Mouse (Mus musculus) forebrain, embryonic 14.5 days (tissue): ENCODE data around the gene Gstm3. TPM values are rescaled to one million over a fixed set of nuclear protein-coding genes. Genes with fewer than 3 reads are reported as not detected.
"Not testable (repeated sequence)": the region's sequence is repeated elsewhere in the genome, so short reads cannot be mapped to it uniquely, and the experiment has no call there.

Source experiments
- ATAC-seq: fragments of 200-750 bp; cut with Nextera tagmentation; 2 replicates; pipeline ENCODE4 v1.8.0; 2017; ENCODE audit warnings: mild to moderate bottlenecking, moderate library complexity
- DNase-seq: peaks from one replicate; pipeline ENCODE4 v3.0.0-alpha.2; 2015; ENCODE audit warnings: low spot score
- H3K27ac ChIP-seq: fragments of 300-500 bp; sonication (generic); 2 replicates; pipeline ENCODE4 v1.5.1; 2014; ENCODE audit warnings: low read depth, mild to moderate bottlenecking, control low read depth, low read length, moderate library complexity
- H3K27me3 ChIP-seq: fragments of 300-500 bp; sonication (generic); replicated peaks from 2 replicates; pipeline ENCODE4 v1.6.1; 2014; ENCODE audit warnings: low read length, control low read depth, mixed read lengths; ENCODE audit not compliant: control insufficient read depth, insufficient read depth
- H3K36me3 ChIP-seq: fragments of 300-500 bp; sonication (generic); 2 replicates; pipeline ENCODE4 v1.6.1; 2014; ENCODE audit warnings: low read length, control low read depth; ENCODE audit not compliant: control insufficient read depth, insufficient read depth
- H3K4me1 ChIP-seq: fragments of 300-500 bp; sonication (generic); 2 replicates; pipeline ENCODE4 v1.6.1; 2014; ENCODE audit warnings: antibody characterized with exemption, low read length, control low read depth; ENCODE audit not compliant: control insufficient read depth, insufficient read depth
- H3K4me2 ChIP-seq: fragments of 300-500 bp; sonication (generic); 2 replicates; pipeline ENCODE4 v1.6.1; 2014; ENCODE audit warnings: mild to moderate bottlenecking, control low read depth, low read length
- H3K4me3 ChIP-seq: fragments of 300-500 bp; sonication (generic); 2 replicates; pipeline ENCODE4 v1.5.1; 2014; ENCODE audit warnings: low read depth, low read length, control low read depth
- H3K9ac ChIP-seq: fragments of 300-500 bp; sonication (generic); 2 replicates; pipeline ENCODE4 v1.6.1; 2014; ENCODE audit warnings: mild to moderate bottlenecking, low read length, control low read depth, moderate library complexity
- H3K9me3 ChIP-seq: fragments of 300-500 bp; sonication (generic); replicated peaks from 2 replicates; pipeline ENCODE4 v1.6.1; 2016; ENCODE audit warnings: low read length, control low read depth, mixed read lengths; ENCODE audit not compliant: control insufficient read depth
- WGBS: fragments of 180-500 bp; shearing (Covaris S2); extraction: QIAGEN DNeasy Blood & Tissue Kit; methylation state at CpG from one replicate; pipeline ENCODE4 v1.1.7; 2014; 5-methylcytosine and 5-hydroxymethylcytosine counted together
- polyA plus RNA-seq: library from polyadenylated mRNA; unstranded; fragments of >200 nt; fragmentation: Nextera tagmentation; extraction: Ambion mirVana; gene quantifications from 2 replicates; pipeline ENCODE4 v1.2.1, GENCODE M21; 2014

The Gstm3 gene
- not detected in 2 replicates for polyA plus RNA-seq

DNA sequence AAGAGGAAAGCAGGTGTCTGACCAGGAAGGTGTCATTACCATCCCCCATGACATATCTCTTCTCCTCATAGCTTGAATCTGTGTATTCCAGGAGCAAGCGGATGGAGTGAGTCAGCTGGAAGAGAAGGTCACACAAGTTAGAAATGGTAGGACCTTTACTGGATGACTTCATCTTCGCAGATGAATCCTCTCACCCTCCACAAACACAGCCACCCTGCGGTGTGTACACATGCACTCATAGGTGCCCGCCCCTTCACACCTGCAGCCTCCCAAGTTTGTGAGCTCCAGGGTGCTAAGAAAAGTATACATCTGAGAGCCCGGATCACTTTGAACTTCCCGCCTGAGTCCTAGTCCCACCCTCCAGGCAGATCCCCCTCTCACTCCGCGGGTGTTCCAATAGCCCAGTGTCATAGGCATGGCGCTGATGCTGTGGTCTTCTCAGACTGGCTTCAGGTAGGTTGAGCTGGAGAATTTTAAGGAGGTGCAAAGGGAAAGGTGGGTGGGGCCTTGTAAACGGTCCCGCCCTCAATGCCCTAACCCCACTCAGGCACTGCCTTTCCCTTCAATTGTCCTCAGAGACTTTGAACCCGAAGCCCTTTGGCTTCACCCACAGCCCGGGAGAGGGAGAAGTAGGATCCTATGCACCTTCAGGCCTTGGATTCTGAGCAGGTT lies at the start of gene Gstm3:
Gene Gstm3, minus strand, starts transcription at position 560 of the 672 bp plus-strand sequence.
- Histone ChIP-seq H3K4me1 (peaks cover 6% of the 10 kb centered on the region; the same call in 1 of the 2 replicates), H3K27me3 (no peaks in the 10 kb centered on the region), H3K4me3 (no peak within 1 kb of the TSS), H3K9me3 (no peaks in the 10 kb centered on the region), H3K36me3 (no peaks in the 10 kb centered on the region), H3K4me2 (no peak within 1 kb of the TSS), H3K27ac (no peak within 1 kb of the TSS), H3K9ac (no peak within 1 kb of the TSS)
- 76% methylated on average over 13 of the region's 13 CpGs for WGBS
- DNase-seq (no peak), ATAC-seq (no peak)

GRCm38 (mm10) chr3:108018190-108018820 lies 49.2 kb upstream of the Gstm3 start:
- Histone ChIP-seq H3K27me3 (no peaks in the 10 kb centered on the region), H3K9ac (peak overlapping the region; percentile 56), H3K4me1 (0 out of 2 replicates have a peak, but pooled peaks cover 2% of the 10 kb centered on the region), H3K4me2 (peak overlapping the region; percentile 81), H3K9me3 (no peaks in the 10 kb centered on the region), H3K27ac (peak overlapping the region; percentile 50; the same call in 1 of the 2 replicates), H3K4me3 (peak overlapping the region; percentile 36), H3K36me3 (no peaks in the 10 kb centered on the region)
- 0 out of 2 replicates have a peak, but pooled peaks have one; percentile 9 for ATAC-seq
- 27% methylated on average over 14 of the region's 14 CpGs for WGBS
- no peak for DNase-seq

GRCm38 (mm10) chr3:108017473-108018189 lies 48.5 kb upstream of the Gstm3 start, which contains the start of gene Gstm1:
Gene Gstm1 (minus strand): TSS chr3:108017973.
- H3K27me3 ChIP-seq, result no peaks in the 10 kb centered on the region
- peak within 1 kb of the TSS; percentile 50; the same call in 1 of the 2 replicates for H3K27ac ChIP-seq
- H3K9me3 ChIP-seq, result no peaks in the 10 kb centered on the region
- peak within 1 kb of the TSS; percentile 81 for H3K4me2 ChIP-seq
- DNase-seq (peak; percentile 97), ATAC-seq (peak; percentile 96)
- 0 out of 2 replicates have a peak, but pooled peaks cover 2% of the 10 kb centered on the region for H3K4me1 ChIP-seq
- under 1% methylated on average over 31 of the region's 31 CpGs for WGBS
- H3K36me3 ChIP-seq, result no peaks in the 10 kb centered on the region
- peak within 1 kb of the TSS; percentile 36 for H3K4me3 ChIP-seq
- peak within 1 kb of the TSS; percentile 56 for H3K9ac ChIP-seq

GRCm38 (mm10) chr3:108016468-108016867 lies 47.4 kb upstream of the Gstm3 start:
- H3K4me3 ChIP-seq, result not testable (repeated sequence)

DNA sequence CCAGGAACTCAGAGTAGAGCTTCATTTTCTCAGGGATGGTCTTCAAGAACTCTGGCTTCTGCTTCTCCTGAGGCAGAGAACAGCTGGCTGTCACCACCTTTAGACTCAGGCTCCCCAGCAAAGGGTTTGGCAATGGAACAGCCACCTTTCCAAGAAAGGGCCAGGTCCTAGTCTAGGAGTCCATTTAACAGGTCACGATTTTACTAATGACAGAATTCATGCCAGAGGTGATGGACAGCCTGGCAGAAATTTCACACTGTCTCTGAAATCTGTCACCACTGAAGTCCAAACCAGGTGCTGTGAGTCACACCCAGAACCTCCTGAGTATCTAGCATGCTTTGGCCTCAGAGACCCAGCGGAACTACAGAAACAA lies 45.9 kb upstream of the Gstm3 start:
- Histone ChIP-seq H3K27me3 (no peaks in the 10 kb centered on the region), H3K4me3 (no peak overlapping the region), H3K9me3 (no peaks in the 10 kb centered on the region), H3K27ac (no peak overlapping the region), H3K36me3 (no peaks in the 10 kb centered on the region), H3K4me1 (0 out of 2 replicates have a peak, but pooled peaks cover 6% of the 10 kb centered on the region), H3K9ac (no peak overlapping the region), H3K4me2 (no peak overlapping the region)
- ATAC-seq (no peak), DNase-seq (no peak)
- WGBS, result 93% methylated on average over 2 of the region's 2 CpGs

More at GRCm38 (mm10) chr3:108016468-108016867, 47.4 kb upstream of the Gstm3 start:
- not testable (repeated sequence) for DNase-seq, H3K4me1 ChIP-seq, H3K9ac ChIP-seq, H3K27ac ChIP-seq, H3K9me3 ChIP-seq, H3K36me3 ChIP-seq, H3K27me3 ChIP-seq, ATAC-seq
- peak overlapping the region; percentile 81; the same call in 1 of the 2 replicates for H3K4me2 ChIP-seq
- WGBS, result 92% methylated on average over 5 of the region's 5 CpGs

DNA sequence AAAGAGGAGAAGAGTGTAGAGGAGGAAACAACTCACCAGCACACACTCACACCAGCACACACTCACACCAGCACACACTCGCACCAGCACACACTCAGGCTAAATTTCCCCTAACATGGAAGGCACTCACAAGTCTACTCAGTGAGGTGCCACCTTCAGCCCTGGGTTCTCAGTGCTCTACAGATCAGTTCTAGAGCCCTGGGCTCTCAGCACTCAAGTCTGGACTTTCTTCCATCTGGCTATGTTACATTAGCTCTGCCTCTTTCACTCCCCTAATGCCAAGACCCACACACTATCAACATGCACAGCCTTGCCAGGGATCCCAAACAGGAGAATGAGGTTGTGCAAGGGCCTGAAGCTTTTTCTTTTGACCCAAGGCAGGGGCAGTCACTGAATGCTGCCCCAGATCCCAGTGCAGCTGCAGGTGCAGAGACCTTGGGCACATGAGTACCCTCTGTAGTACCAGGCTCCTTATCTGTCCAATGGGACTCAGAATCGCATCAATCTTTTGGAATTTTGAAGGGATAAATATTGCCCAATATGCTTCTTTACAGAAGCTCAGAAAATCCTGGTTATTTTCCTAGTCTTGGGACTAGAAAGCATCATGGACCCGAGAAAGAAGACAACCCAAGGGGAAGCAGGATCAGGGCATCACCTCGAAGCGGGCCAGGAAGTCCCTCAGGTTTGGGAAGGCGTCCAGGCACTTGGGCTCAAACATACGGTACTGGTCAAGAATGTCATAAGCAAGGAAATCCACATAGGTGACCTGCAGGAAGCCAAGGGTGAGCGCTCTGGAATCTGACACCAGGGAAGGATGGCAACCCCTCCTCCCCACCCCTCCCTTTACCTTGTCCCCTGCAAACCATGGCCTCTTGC lies 45.3 kb upstream of the Gstm3 start:
- H3K4me1 ChIP-seq, result 0 out of 2 replicates have a peak, but pooled peaks cover 6% of the 10 kb centered on the region
- H3K36me3 ChIP-seq, result no peaks in the 10 kb centered on the region
- 95% methylated on average over 7 of the region's 8 CpGs for WGBS
- H3K9ac ChIP-seq, result no peak overlapping the region
- H3K27me3 ChIP-seq, result no peaks in the 10 kb centered on the region
- no peak overlapping the region for H3K4me2 ChIP-seq
- H3K4me3 ChIP-seq, result no peak overlapping the region
- H3K27ac ChIP-seq, result no peak overlapping the region
- no peaks in the 10 kb centered on the region for H3K9me3 ChIP-seq
- no peak for DNase-seq
- ATAC-seq, result no peak

GRCm38 (mm10) chr3:108013331-108013871 lies 44.3 kb upstream of the Gstm3 start:
- DNase-seq, result peak; percentile 14

DNA sequence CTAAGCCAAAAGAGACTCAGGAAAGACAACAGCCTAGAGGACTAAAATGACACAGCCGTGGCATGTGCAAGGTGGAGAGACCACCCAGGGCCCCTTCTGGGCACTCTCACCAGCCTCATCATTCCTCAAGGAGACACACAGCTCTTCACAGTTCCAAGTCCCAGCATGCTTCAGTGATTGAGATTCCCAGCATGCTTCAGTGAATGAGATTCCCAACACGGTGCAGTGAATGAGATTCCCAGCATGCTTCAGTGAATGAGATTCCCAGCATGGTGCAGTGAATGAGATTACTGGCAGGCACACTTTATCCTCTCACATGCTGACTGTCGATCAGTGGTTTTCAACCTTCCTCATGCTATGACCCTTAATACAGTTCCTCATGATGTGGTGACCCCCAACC lies 42.5 kb upstream of the Gstm3 start:
- no peak overlapping the region for H3K4me3 ChIP-seq
- H3K36me3 ChIP-seq, result no peaks in the 10 kb centered on the region
- DNase-seq (peak; percentile 63), ATAC-seq (peak; percentile 52; the same call in 1 of the 2 replicates)
- H3K9me3 ChIP-seq, result no peaks in the 10 kb centered on the region
- 24% methylated on average over 3 of the region's 3 CpGs for WGBS
- no peak overlapping the region; the same call in 1 of the 2 replicates for H3K27ac ChIP-seq
- H3K4me2 ChIP-seq, result no peak overlapping the region
- no peaks in the 10 kb centered on the region for H3K27me3 ChIP-seq
- H3K4me1 ChIP-seq, result 0 out of 2 replicates have a peak, but pooled peaks cover 3% of the 10 kb centered on the region
- no peak overlapping the region for H3K9ac ChIP-seq

More at GRCm38 (mm10) chr3:108013331-108013871, 44.3 kb upstream of the Gstm3 start:
- no peak for ATAC-seq
- H3K9ac ChIP-seq, result no peak overlapping the region
- H3K27me3 ChIP-seq, result no peaks in the 10 kb centered on the region
- WGBS, result 86% methylated on average over 4 of the region's 4 CpGs
- 0 out of 2 replicates have a peak, but pooled peaks cover 6% of the 10 kb centered on the region for H3K4me1 ChIP-seq
- no peaks in the 10 kb centered on the region for H3K9me3 ChIP-seq
- no peak overlapping the region for H3K4me2 ChIP-seq
- no peaks in the 10 kb centered on the region for H3K36me3 ChIP-seq
- H3K27ac ChIP-seq, result no peak overlapping the region
- H3K4me3 ChIP-seq, result no peak overlapping the region
